Mouse (Mus musculus) ES-E14 (cell line): ENCODE results near the gene Eps8l2. TPM values are rescaled to one million over a fixed set of nuclear protein-coding genes. Genes with fewer than 3 reads are reported as not detected.

Source experiments
- DNase-seq: peaks from one replicate; pipeline ENCODE4 v3.0.0-alpha.2; 2013; ENCODE audit warnings: low read depth, low spot score
- H3K27ac ChIP-seq: 2 replicates; pipeline ENCODE4 v1.5.1; 2012; ENCODE audit warnings: low read depth, mild to moderate bottlenecking, low read length, moderate library complexity, mixed read lengths; ENCODE audit not compliant: poor library complexity, insufficient read depth, severe bottlenecking
- H3K36me3 ChIP-seq: 2 replicates; pipeline ENCODE4 v1.6.1; 2012; ENCODE audit warnings: mild to moderate bottlenecking, low read length, moderate library complexity, mixed read lengths; ENCODE audit not compliant: control insufficient read depth, poor library complexity, insufficient read depth, severe bottlenecking
- H3K4me1 ChIP-seq, 2 experiments: fragments of 150-350 bp in 1 of 2; sonication (generic) in 1 of 2; 2 replicates each; pipeline ENCODE4 v1.6.1; 2012; ENCODE audit warnings: low read length in 2 of 2, mild to moderate bottlenecking in 1 of 2, mixed read lengths in 1 of 2; ENCODE audit not compliant: control insufficient read depth in 2 of 2, insufficient read depth in 2 of 2, poor library complexity in 1 of 2
- H3K4me3 ChIP-seq, 2 experiments: fragments of 150-350 bp in 1 of 2; sonication (generic) in 1 of 2; 2 replicates each; pipeline ENCODE4 v1.5.1; 2012; ENCODE audit warnings: low read length in 2 of 2, low read depth in 1 of 2, mild to moderate bottlenecking in 1 of 2, mixed read lengths in 1 of 2; ENCODE audit not compliant: insufficient read depth in 1 of 2, poor library complexity in 1 of 2, severe bottlenecking in 1 of 2
- H3K9ac ChIP-seq: 2 replicates; pipeline ENCODE4 v1.6.1; 2012; ENCODE audit warnings: low read depth, mild to moderate bottlenecking, low read length, mixed read lengths; ENCODE audit not compliant: poor library complexity, insufficient read depth, severe bottlenecking
- H3K9me3 ChIP-seq: fragments of 150-350 bp; sonication (generic); 2 replicates; pipeline ENCODE4 v1.6.1; 2012; ENCODE audit warnings: low read depth, mild to moderate bottlenecking, low read length; ENCODE audit not compliant: control insufficient read depth, insufficient read depth
- CHD2 ChIP-seq: IDR thresholded peaks from 2 replicates; pipeline ENCODE4 v1.6.1; 2014; ENCODE audit warnings: mild to moderate bottlenecking, low read depth, low read length, inconsistent platforms
- HCFC1 ChIP-seq: IDR thresholded peaks from 2 replicates; pipeline ENCODE4 v1.6.1; 2012; ENCODE audit warnings: low read length, inconsistent platforms, borderline replicate concordance; ENCODE audit not compliant: insufficient read depth
- MAFK ChIP-seq: IDR thresholded peaks from 2 replicates; pipeline ENCODE4 v1.6.1; 2014; ENCODE audit warnings: mild to moderate bottlenecking, low read depth, low read length, inconsistent platforms; ENCODE audit not compliant: insufficient read depth
- ZC3H11A ChIP-seq: IDR thresholded peaks from 2 replicates; pipeline ENCODE4 v1.6.1; 2012; ENCODE audit warnings: low read depth, mild to moderate bottlenecking, inconsistent platforms, low read length, borderline replicate concordance
- ZNF384 ChIP-seq: IDR thresholded peaks from 2 replicates; pipeline ENCODE4 v1.6.1; 2012; ENCODE audit warnings: low read depth, low read length, inconsistent platforms
- in situ Hi-C, 2 experiments: fragments of 600-800 bp; cut with MboI; formaldehyde crosslinking; loops; one replicate each; pipeline ENCODE4 v1.15.1; 2025; ENCODE audit warnings: low sequenced_read_pairs in 2 of 2, inconsistent platforms in 1 of 2; ENCODE audit not compliant: unreplicated experiment in 2 of 2
- total RNA-seq: library from RNA; depleted of rRNA; stranded (reverse); fragments of 300-350 nt; gene quantifications from 2 replicates; pipeline ENCODE4 v1.2.3, GENCODE M21; 2012

Gene Eps8l2
- total RNA-seq, 1 experiment: 10.4 TPM

DNA sequence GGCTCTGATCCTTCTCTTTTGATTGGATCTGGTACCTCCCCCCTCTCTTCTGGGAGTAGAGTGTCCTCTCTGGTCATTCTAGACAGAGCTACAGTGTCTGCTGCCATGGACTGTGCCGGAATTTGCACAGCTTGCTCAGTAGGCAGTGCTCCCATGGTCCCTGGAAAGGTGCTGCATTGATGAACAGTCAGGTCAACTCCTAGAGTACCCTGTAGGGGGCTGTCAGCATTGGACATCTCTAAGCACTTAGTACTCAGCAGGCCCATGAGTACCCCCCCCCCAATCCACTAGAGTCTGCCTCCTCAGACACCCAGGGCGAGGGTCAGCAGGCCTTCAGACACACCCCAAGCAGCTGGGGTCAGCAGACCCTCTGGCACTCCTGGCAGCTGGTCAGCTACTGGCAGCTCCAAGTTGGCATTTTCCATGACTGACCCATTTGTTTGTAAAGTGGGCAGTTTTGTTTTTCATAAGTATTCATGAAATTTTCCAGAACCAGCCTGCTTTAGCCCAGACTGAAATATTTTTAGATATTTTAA is 3.6 kb upstream of the Eps8l2 start:
- Histone ChIP-seq H3K9me3 (no peaks in the 10 kb centered on the region), H3K9ac (no peak overlapping the region), H3K4me3 (no peak overlapping the region), H3K27ac (no peak overlapping the region), H3K4me1 (peaks cover 4 to 7% of the 10 kb centered on the region in 2 experiments; a peak in 3 of 4 replicates), H3K36me3 (no peaks in the 10 kb centered on the region)
- no peak for TF ChIP-seq CHD2
- TF ChIP-seq HCFC1: no peak
- no peak for TF ChIP-seq MAFK
- TF ChIP-seq ZNF384: no peak
- TF ChIP-seq ZC3H11A: no peak
- DNase-seq: no peak
- in situ Hi-C loops: no loop called here

DNA sequence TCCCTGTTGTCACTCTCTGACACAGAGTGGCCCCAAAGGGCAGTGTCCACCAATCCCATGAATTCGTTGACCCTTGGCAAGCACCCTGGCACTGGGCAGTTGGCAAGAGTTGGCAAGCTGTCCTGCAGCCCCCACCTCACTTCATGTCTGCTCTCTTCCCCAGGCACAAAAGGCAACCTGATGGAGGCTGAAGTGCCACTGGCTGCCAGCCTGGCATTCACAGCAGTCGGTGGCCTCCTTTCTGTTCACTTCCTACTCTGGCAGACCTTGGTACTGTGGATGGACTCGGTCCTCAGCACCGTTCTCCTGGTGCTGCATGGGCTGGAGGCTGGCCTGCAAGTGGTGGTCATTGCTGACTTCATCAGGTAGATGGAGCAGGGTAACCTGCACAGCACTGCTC is 3.0 kb upstream of the Eps8l2 start:
- Histone ChIP-seq H3K36me3 (no peaks in the 10 kb centered on the region), H3K27ac (no peak overlapping the region), H3K4me1 (peaks cover 7 to 11% of the 10 kb centered on the region in 2 experiments; a peak in 3 of 4 replicates), H3K4me3 (no peak overlapping the region), H3K9ac (no peak overlapping the region), H3K9me3 (no peaks in the 10 kb centered on the region)
- in situ Hi-C loops: no loop called here
- TF ChIP-seq MAFK (no peak), HCFC1 (no peak), ZNF384 (no peak), CHD2 (no peak), ZC3H11A (no peak)
- DNase-seq: no peak

DNA sequence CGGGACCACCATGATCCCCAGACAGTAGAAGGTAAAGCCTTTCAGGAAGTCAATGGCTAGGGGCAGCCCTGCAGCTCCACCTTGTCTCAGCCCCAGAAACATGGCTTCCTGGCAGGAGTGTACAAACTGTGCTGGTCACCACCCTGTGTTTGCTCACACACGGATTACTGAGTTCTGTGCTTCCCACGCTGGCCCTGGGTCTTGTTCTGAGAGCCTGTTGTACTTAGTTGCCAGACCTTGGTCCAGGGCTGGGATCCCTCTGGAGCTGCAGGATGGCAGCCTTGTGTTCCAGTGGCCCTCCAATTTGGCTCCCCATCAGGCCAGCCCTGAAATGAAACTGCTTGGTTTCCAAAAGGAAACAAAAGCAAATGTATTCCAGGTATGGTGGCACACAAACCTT is 2.4 kb upstream of the Eps8l2 start:
- H3K9me3 ChIP-seq: no peaks in the 10 kb centered on the region
- H3K9ac ChIP-seq: no peak overlapping the region
- no peak overlapping the region for H3K4me3 ChIP-seq
- no peaks in the 10 kb centered on the region for H3K36me3 ChIP-seq
- H3K27ac ChIP-seq: no peak overlapping the region
- TF ChIP-seq ZNF384: no peak
- no peak for TF ChIP-seq ZC3H11A
- TF ChIP-seq MAFK: no peak
- TF ChIP-seq HCFC1: no peak
- no peak for TF ChIP-seq CHD2
- in situ Hi-C loops: no loop called here
- peaks cover 11 to 14% of the 10 kb centered on the region in 2 experiments; a peak in 3 of 4 replicates for H3K4me1 ChIP-seq
- DNase-seq: no peak

DNA sequence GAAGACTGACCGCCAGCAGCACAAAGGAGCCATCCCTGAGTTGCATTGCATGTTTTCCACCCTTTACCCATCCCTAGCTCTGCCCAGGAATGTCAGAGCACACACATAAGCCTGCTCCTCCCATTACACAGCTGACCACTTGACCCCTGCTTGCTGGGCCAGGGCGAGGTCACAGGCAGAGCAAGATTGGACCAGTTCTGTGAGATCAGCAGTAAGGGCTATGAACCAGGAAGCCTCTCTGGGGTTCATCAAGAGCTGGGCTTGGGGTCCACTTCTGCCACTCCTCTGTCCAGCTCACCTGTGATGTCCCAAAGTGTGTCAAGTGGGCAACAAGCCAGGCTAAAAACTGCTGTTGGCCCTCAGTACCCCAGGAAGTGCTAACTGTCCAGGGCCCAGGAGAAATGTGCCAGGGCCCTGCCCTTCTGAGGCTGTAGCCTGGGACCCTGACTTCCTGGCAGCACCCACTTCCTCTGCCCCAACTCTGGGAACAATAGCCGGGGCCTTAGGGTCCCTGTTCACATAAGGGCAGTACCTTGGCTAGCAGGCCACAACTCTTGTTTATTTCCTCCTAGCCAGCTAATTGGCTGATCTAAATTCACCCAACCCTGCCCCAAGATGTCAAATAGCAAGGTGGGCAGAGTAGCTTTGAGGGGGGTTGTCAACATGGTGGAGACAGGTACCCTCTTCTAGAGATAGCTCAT is 814 bp upstream of the Eps8l2 start:
- peak overlapping the region in 1 of 2 experiments; percentile 72; a peak in 1 of 4 replicates for H3K4me3 ChIP-seq
- H3K9me3 ChIP-seq: no peaks in the 10 kb centered on the region
- peaks cover 11 to 17% of the 10 kb centered on the region in 2 experiments; a peak in 3 of 4 replicates for H3K4me1 ChIP-seq
- in situ Hi-C loops: no loop called here
- no peak for DNase-seq
- no peak overlapping the region for H3K27ac ChIP-seq
- H3K9ac ChIP-seq: no peak overlapping the region
- H3K36me3 ChIP-seq: no peaks in the 10 kb centered on the region
- TF ChIP-seq MAFK: no peak
- no peak for TF ChIP-seq HCFC1
- no peak for TF ChIP-seq ZC3H11A
- no peak for TF ChIP-seq CHD2
- TF ChIP-seq ZNF384: no peak
